Mouse (Mus musculus): ENCODE measurements at regions not wholly inside any gene's neighbourhood (a gene's known extent, or its start where the extent isn't known, plus 50 kb on each side); places are given as distances from the start of the nearest gene placed in this dataset.
"Not testable (repeated sequence)": the region's sequence is repeated elsewhere in the genome, so short reads cannot be mapped to it uniquely, and the experiment has no call there.

DNA sequence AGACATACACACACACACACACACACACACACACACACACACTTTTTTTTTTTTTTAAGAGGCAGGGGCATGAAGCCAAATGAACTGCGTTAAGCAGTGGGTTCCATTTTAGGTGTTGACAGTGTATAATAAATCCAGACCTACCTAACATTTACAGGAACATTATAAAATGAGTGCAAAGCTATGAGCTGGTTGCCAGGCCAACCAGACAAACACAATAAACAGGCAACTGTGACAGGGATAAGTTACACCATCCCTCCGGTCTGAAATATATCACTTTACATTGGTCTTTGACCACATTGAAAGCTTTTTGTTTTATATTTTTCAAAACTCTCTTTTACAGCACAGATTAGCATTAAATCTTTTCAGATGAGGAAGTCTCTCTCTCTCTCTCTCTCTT is 820.2 kb upstream of the Sox9 start:
- no peak for DNase-seq (ENCODE audit: low spot score in 2 of 2)
- H3K27ac ChIP-seq, result no peak overlapping the region
- TF ChIP-seq CTCF (conservative IDR thresholded peaks at IDR 0.05), result no peak
- no peak overlapping the region for H3K4me3 ChIP-seq

- no peak overlapping the region for H3K4me3 ChIP-seq
- H3K27ac ChIP-seq, result no peak overlapping the region
- no peak for TF ChIP-seq CTCF (conservative IDR thresholded peaks at IDR 0.05)
- DNase-seq (ENCODE audit: low spot score in 2 of 2), result no peak
Observed at GRCm38 (mm10) chr11:111964066-111964465, 818.0 kb upstream of the Sox9 start.

DNA sequence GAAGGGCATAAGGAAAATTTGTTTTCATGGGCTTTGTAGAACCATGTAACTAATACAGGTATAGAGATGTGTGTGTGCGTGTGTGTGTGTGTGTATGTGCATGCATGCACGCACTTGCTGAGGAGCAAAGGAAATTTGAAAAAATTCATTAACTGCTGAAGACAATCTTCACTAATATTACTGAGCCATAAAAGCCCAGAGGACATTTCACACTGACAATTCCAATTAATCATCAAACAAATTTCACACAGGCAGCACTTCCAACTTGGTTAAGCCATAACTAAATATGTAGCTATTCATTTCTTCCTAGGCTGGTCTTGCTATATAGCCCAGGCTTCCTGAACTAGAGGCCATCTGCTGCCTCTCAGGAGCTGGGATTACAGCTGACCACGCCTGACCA is 815.6 kb upstream of the Sox9 start:
- Histone ChIP-seq H3K4me3 (no peak overlapping the region), H3K27ac (no peak overlapping the region)
- TF ChIP-seq CTCF (conservative IDR thresholded peaks at IDR 0.05), result no peak
- DNase-seq (ENCODE audit: low spot score in 2 of 2), result no peak

GRCm38 (mm10) chr11:111971001-111971400 is 811.0 kb upstream of the Sox9 start:
- no peak overlapping the region for H3K27ac ChIP-seq
- no peak for TF ChIP-seq CTCF (conservative IDR thresholded peaks at IDR 0.05)
- DNase-seq (ENCODE audit: low spot score in 2 of 2), result no peak
- no peak overlapping the region for H3K4me3 ChIP-seq

DNA sequence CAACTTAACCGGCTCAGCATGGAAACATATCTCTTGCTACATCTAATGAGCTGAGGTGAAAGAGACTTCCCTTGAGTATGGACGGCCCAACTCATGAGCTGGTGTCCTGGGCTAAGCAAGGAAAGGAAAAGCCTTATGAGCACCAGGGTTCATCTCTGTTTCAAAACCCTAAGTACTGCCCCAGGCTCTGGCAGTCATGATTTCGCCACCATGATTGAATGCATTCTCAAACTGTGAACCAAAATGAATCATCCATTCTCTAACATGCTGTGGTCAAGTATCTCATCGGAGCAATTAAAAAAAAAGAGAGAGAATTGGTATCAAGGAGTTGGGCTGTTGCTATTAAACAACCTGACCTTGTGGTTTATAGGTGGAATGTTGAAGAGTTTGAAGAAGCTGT is 803.4 kb upstream of the Sox9 start:
- no peak for TF ChIP-seq CTCF (conservative IDR thresholded peaks at IDR 0.05)
- no peak for DNase-seq (ENCODE audit: low spot score in 2 of 2)
- no peak overlapping the region for H3K4me3 ChIP-seq
- H3K27ac ChIP-seq, result no peak overlapping the region

GRCm38 (mm10) chr11:111996395-111996794 is 785.6 kb upstream of the Sox9 start:
- Histone ChIP-seq H3K27ac (no peak overlapping the region), H3K4me3 (no peak overlapping the region)
- DNase-seq (ENCODE audit: low spot score in 2 of 2), result no peak
- TF ChIP-seq CTCF (conservative IDR thresholded peaks at IDR 0.05), result no peak

GRCm38 (mm10) chr11:112010848-112011247 is 771.2 kb upstream of the Sox9 start:
- H3K27ac ChIP-seq; DNase-seq (ENCODE audit: low spot score in 2 of 2); H3K4me3 ChIP-seq: not testable (repeated sequence)

GRCm38 (mm10) chr11:112017906-112018305 is 764.1 kb upstream of the Sox9 start:
- TF ChIP-seq CTCF (conservative IDR thresholded peaks at IDR 0.05), result no peak
- Histone ChIP-seq H3K4me3 (no peak overlapping the region), H3K27ac (no peak overlapping the region)
- no peak for DNase-seq (ENCODE audit: low spot score in 2 of 2)

DNA sequence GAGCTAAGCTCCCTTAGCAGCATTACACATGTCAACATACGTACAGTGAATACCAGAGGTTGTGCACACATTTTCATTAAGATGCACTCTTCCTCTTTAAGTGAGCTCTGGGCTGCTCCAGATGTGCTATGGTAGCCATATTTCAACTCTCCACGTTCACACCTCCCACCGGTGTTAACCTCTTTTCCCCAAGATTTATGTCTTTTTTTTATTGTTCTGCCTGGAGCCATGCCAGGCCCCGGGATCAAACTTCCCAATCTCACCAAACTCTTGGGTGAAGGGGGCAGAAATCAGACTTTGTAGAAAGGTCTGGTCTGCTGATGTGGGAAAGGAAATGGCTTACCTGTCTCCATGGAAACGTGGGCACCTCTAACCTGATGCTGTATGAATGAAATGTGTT is 754.0 kb upstream of the Sox9 start:
- Histone ChIP-seq H3K27ac (no peak overlapping the region), H3K4me3 (no peak overlapping the region)
- TF ChIP-seq CTCF (conservative IDR thresholded peaks at IDR 0.05), result no peak
- DNase-seq (ENCODE audit: low spot score in 2 of 2), result no peak

DNA sequence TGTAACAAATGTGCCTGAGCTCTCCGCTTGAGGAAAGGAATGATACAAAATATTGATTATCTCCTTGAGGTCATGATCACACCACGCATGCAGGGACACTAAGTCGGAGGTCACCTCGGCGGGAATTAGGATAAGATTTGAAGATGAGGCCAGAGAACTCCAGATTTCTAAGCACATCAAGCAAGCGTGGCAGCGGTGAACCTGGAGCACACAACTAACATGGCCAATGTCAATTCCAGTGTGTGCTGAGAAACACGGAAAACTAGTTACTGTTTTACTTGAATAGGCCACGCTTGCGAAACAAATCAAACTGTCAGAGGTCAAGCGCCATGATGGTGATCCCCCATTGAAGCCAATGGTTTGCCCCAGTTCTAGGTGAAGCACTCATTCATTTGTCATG is 743.3 kb upstream of the Sox9 start:
- DNase-seq (ENCODE audit: low spot score in 2 of 2), result no peak
- TF ChIP-seq CTCF (conservative IDR thresholded peaks at IDR 0.05), result no peak
- Histone ChIP-seq H3K27ac (no peak overlapping the region), H3K4me3 (no peak overlapping the region)

DNA sequence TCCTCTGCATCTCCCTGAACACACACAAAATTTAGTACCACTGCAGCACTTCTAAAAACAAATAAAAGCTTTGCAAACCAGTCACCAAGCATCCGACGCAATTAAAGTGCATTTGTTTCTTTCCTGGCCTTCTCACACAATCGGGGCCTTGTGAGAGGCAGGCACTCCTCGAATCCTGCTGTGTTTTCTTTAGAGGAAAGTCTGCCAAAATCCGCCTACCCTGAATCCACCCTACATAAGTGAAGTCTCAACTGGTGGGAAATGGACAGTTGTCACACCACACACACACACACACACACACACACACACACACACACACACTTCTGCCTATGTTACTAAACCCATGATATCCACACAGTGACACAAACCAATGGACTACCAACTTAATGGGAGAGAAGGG is 737.6 kb upstream of the Sox9 start:
- Histone ChIP-seq H3K27ac (no peak overlapping the region), H3K4me3 (no peak overlapping the region)
- DNase-seq (ENCODE audit: low spot score in 2 of 2), result no peak
- no peak for TF ChIP-seq CTCF (conservative IDR thresholded peaks at IDR 0.05)

- no peak for DNase-seq (ENCODE audit: low spot score in 2 of 2)
- H3K4me3 ChIP-seq, result no peak overlapping the region
- H3K27ac ChIP-seq, result no peak overlapping the region
Observed at GRCm38 (mm10) chr11:112045353-112045752, 736.7 kb upstream of the Sox9 start.

DNA sequence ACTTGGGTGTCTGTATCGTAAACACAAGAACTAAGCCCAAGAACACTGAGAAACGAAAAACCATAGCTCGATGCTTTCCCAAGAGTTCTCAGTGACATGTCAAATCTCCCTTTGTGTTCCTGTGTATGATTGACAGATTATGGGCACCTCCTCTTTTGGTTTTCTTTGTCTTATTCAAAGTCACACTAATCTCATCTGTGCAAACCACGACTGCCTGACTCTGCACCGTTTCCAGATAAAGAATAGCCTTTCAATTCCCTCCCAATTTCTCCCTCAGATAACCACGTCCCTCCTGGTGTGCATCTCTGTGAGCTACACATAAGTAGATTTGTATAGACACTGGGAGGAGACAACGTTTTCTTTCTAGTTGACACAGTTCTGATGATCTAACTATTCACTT is 731.7 kb upstream of the Sox9 start:
- H3K27ac ChIP-seq, result no peak overlapping the region
- DNase-seq (ENCODE audit: low spot score in 2 of 2), result no peak
- no peak for TF ChIP-seq CTCF (conservative IDR thresholded peaks at IDR 0.05)
- no peak overlapping the region for H3K4me3 ChIP-seq

More at GRCm38 (mm10) chr11:112045353-112045752, 736.7 kb upstream of the Sox9 start:
- no peak for TF ChIP-seq CTCF (conservative IDR thresholded peaks at IDR 0.05)

GRCm38 (mm10) chr11:112055591-112055990 is 726.4 kb upstream of the Sox9 start:
- Histone ChIP-seq H3K27ac (no peak overlapping the region), H3K4me3 (no peak overlapping the region)
- no peak for DNase-seq (ENCODE audit: low spot score in 2 of 2)
- no peak for TF ChIP-seq CTCF (conservative IDR thresholded peaks at IDR 0.05)

GRCm38 (mm10) chr11:112067176-112067575 is 714.8 kb upstream of the Sox9 start:
- Histone ChIP-seq H3K4me3 (no peak overlapping the region), H3K27ac (no peak overlapping the region)
- TF ChIP-seq CTCF (conservative IDR thresholded peaks at IDR 0.05), result peak; percentile 32
- no peak for DNase-seq (ENCODE audit: low spot score in 2 of 2)

All from layer of hippocampus, adult 2 months (tissue).